Mouse (Mus musculus) small intestine, adult 2 months (tissue): ENCODE data around the gene Dact3. TPM values are rescaled to one million over a fixed set of nuclear protein-coding genes. Genes with fewer than 3 reads are reported as not detected.

ENCODE experiments used
- H3K27ac ChIP-seq: fragments of 200-500 bp; 2 replicates; pipeline ENCODE4 v1.5.1; 2012; ENCODE audit warnings: low read depth, low read length, control low read depth, inconsistent platforms; ENCODE audit not compliant: insufficient read depth
- H3K27me3 ChIP-seq: fragments of 200-500 bp; 2 replicates; pipeline ENCODE4 v1.6.1; 2012; ENCODE audit warnings: mild to moderate bottlenecking, moderate library complexity, low read length, inconsistent platforms; ENCODE audit not compliant: control insufficient read depth, insufficient read depth
- H3K36me3 ChIP-seq: fragments of 200-500 bp; 2 replicates; pipeline ENCODE4 v1.6.1; 2012; ENCODE audit warnings: mild to moderate bottlenecking, low read length, control low read depth, inconsistent platforms; ENCODE audit not compliant: control insufficient read depth, insufficient read depth
- H3K4me1 ChIP-seq: fragments of 200-500 bp; 2 replicates; pipeline ENCODE4 v1.6.1; 2012; ENCODE audit warnings: low read length, inconsistent platforms, mixed read lengths; ENCODE audit not compliant: control insufficient read depth, insufficient read depth, insufficient read length
- H3K4me3 ChIP-seq: fragments of 200-500 bp; 2 replicates; pipeline ENCODE4 v1.5.1; 2012; ENCODE audit warnings: low read depth, mild to moderate bottlenecking, control low read depth, inconsistent platforms, low read length, moderate library complexity
- CTCF ChIP-seq: fragments of 200-500 bp; IDR thresholded peaks from 2 replicates; pipeline ENCODE4 v1.5.1; 2012; ENCODE audit warnings: low read depth, mild to moderate bottlenecking, control low read depth, inconsistent platforms, low read length, moderate library complexity, mixed read lengths; ENCODE audit not compliant: insufficient replicate concordance, insufficient read length; ENCODE audit errors: extremely low read depth
- POLR2A ChIP-seq: fragments of 200-500 bp; IDR thresholded peaks from 2 replicates; pipeline ENCODE4 v1.6.1; 2012; ENCODE audit warnings: low read depth, mild to moderate bottlenecking, control low read depth, inconsistent platforms, low read length, moderate library complexity
- WGBS: fragments of 180-500 bp; shearing (Covaris S2); methylation state at CpG from one replicate; pipeline ENCODE4 v1.1.7; 2018; 5-methylcytosine and 5-hydroxymethylcytosine counted together
- polyA plus RNA-seq: library from polyadenylated mRNA; depleted of rRNA; stranded (reverse); fragments of >200 nt; gene quantifications from 2 replicates; pipeline ENCODE4 v1.2.3, GENCODE M21; 2012

The Dact3 gene
- polyA plus RNA-seq, 1 experiment, result 21.6 TPM

DNA sequence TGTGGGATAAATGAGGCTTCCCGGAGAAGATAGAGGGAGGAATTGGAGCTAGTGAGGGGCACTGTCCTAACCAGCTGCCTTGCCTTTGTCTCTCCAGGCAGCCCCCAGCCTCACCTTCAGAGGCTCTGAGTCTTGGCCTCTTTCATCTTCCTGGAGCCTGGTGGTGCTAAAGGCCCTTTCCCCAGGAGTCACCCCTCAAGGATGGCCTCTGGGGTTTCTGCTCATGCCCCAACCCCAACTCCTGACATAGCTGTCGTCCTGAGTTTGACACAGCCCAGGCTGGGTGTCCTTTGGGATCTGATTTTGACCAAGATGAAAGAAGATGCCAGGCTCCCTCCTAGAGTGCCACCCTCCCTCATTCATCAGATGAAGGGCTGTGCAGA lies 35.0 kb upstream of the Dact3 start:
- peaks cover 26% of the 10 kb centered on the region for H3K36me3 ChIP-seq
- H3K27me3 ChIP-seq, result no peaks in the 10 kb centered on the region
- no peak for TF ChIP-seq CTCF
- TF ChIP-seq POLR2A, result no peak
- 86% methylated on average over 2 of the region's 2 CpGs for WGBS
- H3K4me3 ChIP-seq, result no peak overlapping the region
- H3K4me1 ChIP-seq, result peaks cover 16% of the 10 kb centered on the region
- H3K27ac ChIP-seq, result no peak overlapping the region

- Histone ChIP-seq H3K36me3 (peaks cover 23% of the 10 kb centered on the region), H3K27ac (peak overlapping the region; percentile 83), H3K4me3 (no peak overlapping the region), H3K27me3 (no peaks in the 10 kb centered on the region), H3K4me1 (peaks cover 20% of the 10 kb centered on the region)
- WGBS, result 77% methylated on average over 4 of the region's 4 CpGs
- no peak for TF ChIP-seq POLR2A
- no peak for TF ChIP-seq CTCF
Observed at GRCm38 (mm10) chr7:16841078-16841477, 34.0 kb upstream of the Dact3 start.

GRCm38 (mm10) chr7:16841561-16842560 lies 33.3 kb upstream of the Dact3 start:
- peaks cover 23% of the 10 kb centered on the region for H3K36me3 ChIP-seq
- peaks cover 20% of the 10 kb centered on the region for H3K4me1 ChIP-seq
- 0 out of 2 replicates have a peak, but pooled peaks have one; percentile 9 for TF ChIP-seq POLR2A
- TF ChIP-seq CTCF, result no peak
- H3K27ac ChIP-seq, result peak overlapping the region; percentile 83
- H3K4me3 ChIP-seq, result peak overlapping the region; percentile 80
- 44% methylated on average over 11 of the region's 11 CpGs for WGBS
- H3K27me3 ChIP-seq, result no peaks in the 10 kb centered on the region

DNA sequence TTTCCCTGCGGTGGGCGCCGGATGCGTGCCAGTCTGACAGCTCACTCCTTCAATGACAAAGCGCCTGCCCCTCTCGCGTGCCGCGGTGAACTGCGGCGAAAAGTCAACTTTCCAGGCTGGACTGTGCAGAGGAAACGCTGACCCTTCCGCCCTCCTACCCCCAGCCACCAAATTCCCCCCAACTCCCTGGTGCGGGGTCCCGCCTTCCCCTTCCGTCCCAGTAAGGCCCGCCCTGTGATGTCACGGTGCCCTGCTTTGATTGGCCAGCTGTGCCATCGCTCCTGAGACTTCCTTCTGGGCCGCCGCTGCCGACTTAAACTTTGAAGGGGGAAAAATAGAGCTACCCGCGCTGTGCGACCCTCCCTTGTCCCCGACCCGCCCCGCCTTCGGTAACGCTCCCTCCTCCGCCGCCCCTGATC lies 32.5 kb upstream of the Dact3 start, which contains the start of gene Prkd2:
Gene Prkd2 (plus strand): TSS at position 258 of the 419 bp plus-strand sequence.
- Histone ChIP-seq H3K36me3 (peaks cover 22% of the 10 kb centered on the region), H3K27ac (peak within 1 kb of the TSS; percentile 92), H3K27me3 (no peaks in the 10 kb centered on the region), H3K4me1 (peaks cover 20% of the 10 kb centered on the region), H3K4me3 (peak within 1 kb of the TSS; percentile 80)
- whole genome bisulfite sequencing, result under 1% methylated on average over 32 of the region's 32 CpGs
- TF ChIP-seq CTCF (no peak), POLR2A (peak; percentile 39; the same call in 1 of the 2 replicates)

- Histone ChIP-seq H3K4me1 (peaks cover 20% of the 10 kb centered on the region), H3K36me3 (peaks cover 18% of the 10 kb centered on the region), H3K27me3 (no peaks in the 10 kb centered on the region), H3K4me3 (peak overlapping the region; percentile 80), H3K27ac (peak overlapping the region; percentile 92)
- WGBS, result 1% methylated on average over 33 of the region's 33 CpGs
- TF ChIP-seq CTCF (no peak), POLR2A (peak; percentile 28; the same call in 1 of the 2 replicates)
Observed at GRCm38 (mm10) chr7:16843441-16844171, 31.5 kb upstream of the Dact3 start.

DNA sequence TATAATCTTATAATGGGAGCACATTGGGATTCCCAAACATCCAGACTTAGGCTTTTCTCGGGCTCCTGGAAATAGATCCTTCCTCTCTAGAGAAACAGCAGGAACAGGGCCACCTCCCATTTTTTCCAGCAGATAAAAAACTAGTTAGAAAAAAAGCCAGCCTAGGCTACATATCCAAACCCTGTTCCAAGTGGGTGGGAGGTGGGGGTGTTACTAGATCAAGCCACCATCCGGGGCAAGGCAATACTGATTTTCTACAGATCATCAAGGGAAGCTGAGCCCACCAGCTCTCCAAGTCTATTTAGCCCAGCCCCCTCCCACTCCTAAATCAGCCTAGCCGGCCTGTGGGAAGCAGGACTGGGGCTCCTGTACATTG lies 30.4 kb upstream of the Dact3 start:
- 10% methylated on average over 3 of the region's 3 CpGs for WGBS
- H3K4me3 ChIP-seq, result peak overlapping the region; percentile 81
- peak overlapping the region; percentile 92 for H3K27ac ChIP-seq
- peaks cover 23% of the 10 kb centered on the region for H3K36me3 ChIP-seq
- H3K27me3 ChIP-seq, result no peaks in the 10 kb centered on the region
- H3K4me1 ChIP-seq, result peaks cover 20% of the 10 kb centered on the region
- TF ChIP-seq CTCF (no peak), POLR2A (no peak)
